Mouse (Mus musculus) mouse embryonic stem cell (cell line): ENCODE results near the gene Lcn5.
"Not testable (repeated sequence)": the region's sequence is repeated elsewhere in the genome, so short reads cannot be mapped to it uniquely, and the experiment has no call there.

ENCODE experiments used
- in situ Hi-C, 2 experiments: fragments of 300-500 bp; cut with MboI; formaldehyde crosslinking; loops; 1 replicate in 1 of 2; 3 replicates in 1 of 2; pipeline ENCODE4 v1.14.3; 2019 to 2020; ENCODE audit warnings: low sequenced_read_pairs in 2 of 2, low pct_unique_long_range_greater_than_20kb in 1 of 2, mixed read lengths in 1 of 2; ENCODE audit not compliant: unreplicated experiment in 1 of 2

Gene Lcn5

DNA sequence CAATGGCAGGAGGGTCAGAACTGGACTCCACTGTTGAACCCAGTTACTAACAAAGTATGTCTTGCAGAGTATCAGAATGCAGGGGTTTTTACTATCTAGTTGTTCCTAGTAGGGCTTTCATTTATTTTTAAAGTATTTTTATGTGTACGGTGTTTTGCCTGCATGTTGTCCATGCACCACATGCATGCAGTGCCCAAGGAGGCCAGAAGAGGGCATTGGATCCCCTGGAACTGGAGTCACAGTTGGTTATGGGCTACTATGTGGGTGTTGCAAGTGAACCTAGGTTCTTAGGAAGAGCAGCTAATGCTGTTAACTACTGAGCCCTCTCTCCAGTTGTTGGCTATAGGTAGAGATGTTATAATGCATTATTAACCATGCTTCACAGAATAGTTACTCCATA is 5.8 kb downstream of the Lcn5 start:
- in situ Hi-C loops: no loop called here

DNA sequence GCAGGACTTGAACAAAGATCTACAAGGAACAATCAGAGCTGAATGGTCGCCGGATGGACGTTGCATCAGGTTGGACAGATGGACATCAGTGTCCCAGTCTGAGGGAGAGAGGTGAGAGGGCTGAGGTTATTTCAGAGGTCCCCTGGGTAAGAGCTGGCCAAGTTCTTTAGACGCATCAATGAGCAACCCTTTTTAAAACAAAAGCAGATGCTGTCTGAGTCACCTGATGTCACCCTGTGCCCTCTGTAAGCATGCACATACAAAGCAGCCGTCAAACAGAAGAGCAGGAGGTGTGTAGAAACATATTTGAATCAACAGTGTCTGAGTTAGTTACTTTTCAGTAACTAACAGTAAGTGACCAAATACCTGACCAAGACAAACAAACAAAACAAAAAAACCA is 6.4 kb downstream of the Lcn5 start:
- in situ Hi-C loops: no loop called here

DNA sequence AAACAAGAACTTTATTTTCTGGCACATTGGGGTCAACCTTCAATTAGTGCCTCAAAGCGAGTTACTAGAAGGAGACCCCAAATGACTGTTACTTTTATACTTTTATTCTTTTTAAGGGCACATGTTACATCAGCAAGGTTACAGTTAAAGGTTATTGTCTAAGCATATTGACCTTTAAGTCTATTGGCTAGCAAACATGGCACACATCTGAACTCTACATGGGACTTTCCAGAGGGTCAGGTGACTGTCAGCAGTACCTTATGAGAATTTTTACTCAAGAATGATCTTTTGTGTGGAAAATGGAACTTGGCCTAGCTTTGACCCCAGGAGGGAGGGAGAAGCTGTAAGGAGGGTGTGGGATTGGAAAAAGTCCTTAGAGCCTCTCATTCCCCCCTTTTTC is 8.8 kb downstream of the Lcn5 start:
- in situ Hi-C loops: no loop called here

GRCm38 (mm10) chr2:25676486-25676885 is 18.7 kb downstream of the Lcn5 start, which contains the start of gene Lcn6:
Gene Lcn6, plus strand, starts transcription at chr2:25676786.
- in situ Hi-C loops: no loop called here

GRCm38 (mm10) chr2:25679559-25679958 is 21.8 kb downstream of the Lcn5 start:
- in situ Hi-C loops: no loop called here

GRCm38 (mm10) chr2:25682426-25682825 is 24.7 kb downstream of the Lcn5 start, which contains the start of gene Lcn10:
Gene Lcn10, plus strand, starts transcription at chr2:25682726.
- in situ Hi-C loops: no loop called here

- in situ Hi-C loops: no loop called here
These were observed 29.2 kb downstream of the Lcn5 start for GRCm38 (mm10) chr2:25686941-25687340.

DNA sequence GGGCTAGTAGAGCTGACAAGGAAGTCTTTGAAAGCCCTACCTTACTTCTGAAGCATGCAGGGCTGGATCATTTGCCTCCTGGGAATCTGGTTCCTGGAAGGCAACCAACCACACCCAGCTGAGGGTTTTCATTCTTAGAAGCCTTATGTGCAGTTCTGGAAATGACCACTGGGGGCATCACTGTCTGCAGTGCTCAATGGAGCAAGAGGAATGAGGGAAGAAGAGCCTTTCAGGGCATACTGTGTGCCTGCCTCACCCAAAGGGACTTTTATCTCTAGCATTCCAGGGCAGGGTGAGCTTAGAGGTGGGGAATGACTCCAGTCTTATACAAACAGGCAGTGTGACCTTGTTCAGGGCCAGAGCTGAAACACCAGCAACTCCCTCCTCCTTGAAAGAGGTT is 36.9 kb downstream of the Lcn5 start:
- in situ Hi-C loops: no loop called here

DNA sequence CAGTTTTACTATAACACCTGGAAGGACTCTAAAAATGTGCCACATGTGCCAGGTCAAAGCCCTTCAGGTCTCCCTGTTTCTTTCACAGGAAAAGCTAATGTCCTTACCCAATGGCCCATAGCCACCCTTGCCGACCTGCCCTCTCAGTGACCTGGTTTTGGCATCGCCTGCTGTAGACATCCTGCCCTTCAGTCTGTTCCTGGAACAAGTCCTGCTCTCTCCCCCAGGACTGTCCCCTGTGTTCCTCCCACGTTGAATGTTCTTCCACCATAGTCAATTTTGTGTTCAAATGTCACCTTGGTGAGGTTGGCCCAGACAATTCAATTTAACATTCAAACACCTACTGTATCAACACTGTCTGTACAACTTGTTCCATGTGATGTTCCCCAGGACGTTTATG is 39.2 kb downstream of the Lcn5 start:
- in situ Hi-C loops: no loop called here

DNA sequence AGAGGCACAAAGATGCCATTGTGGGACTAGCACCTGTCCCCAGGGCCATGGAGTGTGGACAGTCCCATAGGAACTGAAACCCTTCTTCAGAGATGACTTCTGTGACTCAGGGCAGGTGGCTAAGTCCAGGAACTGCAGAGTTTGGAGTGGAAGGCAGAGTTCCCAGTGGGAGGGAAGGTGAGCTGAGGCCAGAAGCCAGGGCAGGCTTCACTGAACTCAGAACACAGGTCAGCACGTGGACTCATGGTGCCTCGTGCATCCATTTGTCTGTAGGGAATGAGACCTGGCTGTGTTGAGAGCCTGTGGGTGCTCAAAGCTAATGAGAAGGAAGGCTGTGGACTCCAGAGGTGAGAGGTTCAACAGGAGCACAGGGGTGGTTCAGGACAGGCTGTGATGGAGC is 40.9 kb downstream of the Lcn5 start:
- in situ Hi-C loops: no loop called here

DNA sequence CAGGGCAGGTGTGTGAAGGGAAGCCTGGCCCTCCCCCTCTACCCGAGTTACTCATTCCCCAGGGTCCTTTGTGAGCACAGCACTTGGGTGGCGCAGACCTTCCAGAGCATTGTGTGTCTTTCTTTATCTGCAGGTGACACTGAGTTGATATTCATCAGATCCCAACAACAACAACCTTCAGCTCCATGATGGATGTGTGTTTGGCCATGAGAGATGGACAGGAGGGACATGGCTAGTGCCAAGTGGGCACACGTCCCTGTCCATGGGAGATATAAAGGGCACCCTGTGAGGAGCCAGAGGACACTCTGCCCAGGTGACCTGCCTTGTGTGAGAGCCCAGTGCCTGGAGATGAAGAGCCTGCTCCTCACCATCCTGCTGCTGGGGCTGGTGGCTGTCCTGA is 42.0 kb downstream of the Lcn5 start, which contains the start of gene Obp2a:
Obp2a (plus strand) TSS at position 301 of the 400 bp plus-strand sequence.
- in situ Hi-C loops: not testable (repeated sequence)

- in situ Hi-C loops: no loop called here
These were observed 43.2 kb downstream of the Lcn5 start for GRCm38 (mm10) chr2:25701001-25701400.

DNA sequence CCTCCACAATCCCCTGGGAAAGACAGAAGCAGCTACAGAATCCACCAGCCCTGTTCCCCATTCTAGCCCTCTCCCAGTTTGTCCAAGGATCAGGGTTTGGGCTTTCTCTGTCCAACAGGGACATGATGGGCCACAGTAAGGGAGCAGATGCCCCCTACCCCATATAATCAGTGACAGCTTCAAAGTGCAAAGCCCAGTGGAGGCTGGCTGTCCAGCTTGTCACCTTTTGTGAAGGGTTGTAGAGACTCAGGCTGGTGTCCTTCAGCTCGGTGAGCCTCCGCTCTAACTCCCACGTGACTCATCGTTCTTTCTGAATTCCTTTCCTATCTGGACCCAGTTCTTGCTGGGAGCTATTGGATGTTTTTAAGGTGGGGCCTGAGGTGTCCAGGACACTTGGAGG is 46.0 kb downstream of the Lcn5 start:
- in situ Hi-C loops: no loop called here

GRCm38 (mm10) chr2:25706643-25707481 is 49.1 kb downstream of the Lcn5 start, which contains the start of gene Bmyc:
Gene Bmyc, plus strand, starts transcription at chr2:25706739.
- in situ Hi-C loops: no loop called here

DNA sequence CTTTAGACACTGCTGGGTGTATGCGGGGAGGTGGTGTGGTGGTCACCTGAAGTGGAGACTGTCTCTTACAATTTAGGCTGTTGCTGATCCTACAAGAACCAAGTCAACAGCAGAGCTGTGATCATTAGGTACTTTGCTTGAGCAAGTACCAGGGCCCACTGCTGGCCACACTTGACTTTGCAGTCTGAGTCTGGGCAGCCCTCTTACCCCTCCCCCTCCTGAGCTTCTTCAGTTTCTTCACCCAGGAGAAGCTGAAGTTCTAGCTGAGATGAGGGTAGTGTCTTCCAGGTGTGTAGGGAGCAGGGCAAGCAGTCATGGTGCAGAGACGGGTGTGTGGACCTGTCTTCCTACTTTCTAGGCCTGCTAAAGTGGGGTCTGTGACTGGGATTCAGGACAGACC is 50.4 kb downstream of the Lcn5 start:
- in situ Hi-C loops: no loop called here

GRCm38 (mm10) chr2:25709056-25709455 is 51.3 kb downstream of the Lcn5 start:
- in situ Hi-C loops: not testable (repeated sequence)

DNA sequence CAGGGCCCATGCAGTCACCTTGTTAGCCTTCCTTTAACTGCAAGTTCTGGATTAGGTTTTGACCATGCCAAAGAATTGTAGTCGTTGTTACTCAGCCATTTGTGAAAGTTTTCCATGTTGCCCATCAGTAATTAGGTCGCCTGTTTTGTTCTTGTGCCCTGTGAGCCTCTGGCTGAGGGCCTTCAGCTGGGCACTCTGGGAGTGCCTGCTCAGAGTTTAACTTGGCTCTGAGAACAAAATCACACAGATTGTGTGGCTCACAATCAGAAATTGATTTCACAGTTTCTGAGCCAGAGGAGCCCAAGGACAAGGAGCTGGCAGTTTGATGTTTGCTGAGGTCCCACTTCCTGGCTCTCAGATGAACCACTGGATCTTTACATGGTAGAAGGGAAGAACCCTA is 52.0 kb downstream of the Lcn5 start:
- in situ Hi-C loops: not testable (repeated sequence)
